Mouse (Mus musculus): ENCODE results near the gene Smim23. TPM values are rescaled to one million over a fixed set of nuclear protein-coding genes. Genes with fewer than 3 reads are reported as not detected.

Smim23 gene
- total RNA-seq, 4 experiments from 2014 or later = not detected

DNA sequence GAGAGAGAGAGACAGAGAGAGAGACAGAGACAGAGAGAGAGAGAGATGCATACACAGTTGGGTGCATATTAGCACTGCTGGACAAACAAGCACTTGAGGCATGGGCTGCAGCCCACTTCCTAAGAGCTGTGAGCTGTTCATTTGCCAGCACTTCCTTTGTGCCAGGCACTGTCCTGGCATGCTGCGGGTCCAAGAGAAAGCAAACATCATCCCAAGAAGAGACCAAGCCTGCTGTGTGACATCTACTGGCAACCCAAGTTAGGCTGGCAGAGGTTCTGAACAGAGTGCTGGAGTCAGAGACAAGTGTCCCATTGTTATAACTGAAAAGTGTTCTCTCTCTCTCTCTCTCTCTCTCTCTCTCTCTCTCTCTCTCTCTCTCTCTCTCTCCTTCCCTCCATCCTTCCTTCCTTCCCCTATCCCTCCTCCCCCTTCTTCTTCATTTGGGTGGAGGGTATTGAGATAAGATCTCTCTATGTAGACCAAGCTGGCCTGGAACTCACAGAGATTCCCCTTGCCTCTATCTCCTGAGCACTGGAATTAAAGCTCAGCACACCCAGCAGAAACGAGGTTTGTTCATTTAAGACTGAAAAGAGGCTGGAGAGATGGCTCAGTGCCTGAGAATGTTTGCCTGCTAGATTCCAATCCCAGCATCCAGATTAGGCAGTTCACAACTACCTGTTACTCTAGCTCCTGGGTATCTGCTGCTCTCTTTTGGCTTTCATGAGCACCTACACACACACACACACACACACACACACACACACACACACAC is 42.6 kb downstream of the Smim23 start:
- DNase-seq (ENCODE audit: low spot score) = no peak

DNA sequence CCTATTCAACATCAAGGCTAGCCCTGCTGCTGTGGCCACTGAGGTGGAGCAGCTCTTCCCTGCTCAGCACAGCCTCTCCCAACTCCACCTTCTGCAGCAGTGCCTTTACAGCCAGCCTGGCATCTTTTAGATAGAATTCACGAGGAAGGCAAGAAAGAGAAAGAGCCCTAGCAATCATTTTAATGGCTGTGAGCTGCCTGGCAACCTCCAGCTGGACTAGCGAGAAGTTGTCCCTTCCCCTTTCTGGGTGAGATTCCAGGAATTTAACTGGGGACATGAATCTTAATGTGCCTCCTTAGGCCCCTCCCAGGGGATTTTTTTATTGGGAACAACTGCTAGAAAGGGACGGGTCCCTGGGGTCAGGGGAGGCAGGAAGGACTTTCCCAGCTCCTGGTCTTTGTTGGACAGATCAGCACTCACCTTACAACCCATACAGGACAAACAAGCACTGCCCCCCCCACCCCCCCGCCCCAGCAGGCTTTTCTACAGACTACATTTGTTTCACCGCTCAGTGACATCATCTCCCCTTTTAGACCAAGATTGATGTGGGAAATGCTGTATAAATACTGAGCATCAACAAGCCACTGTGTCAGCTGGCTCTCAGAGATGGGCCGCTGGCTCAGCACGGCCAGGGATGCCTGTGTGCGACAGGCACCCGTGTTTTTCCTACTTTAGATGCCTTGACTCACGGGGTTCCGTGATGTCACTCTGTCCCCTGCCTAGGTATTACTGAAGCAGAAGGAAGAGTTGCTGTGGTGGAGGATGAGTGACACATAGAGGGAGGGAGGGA is 43.5 kb downstream of the Smim23 start:
- DNase-seq (ENCODE audit: low spot score) = no peak

- DNase-seq (ENCODE audit: low spot score) = no peak
Observed at GRCm38 (mm10) chr11:32768642-32769343, 55.6 kb downstream of the Smim23 start.

Other genes starting within 250 kb of the Smim23 start
- gene Fbxw11, start 181.9 kb downstream of the Smim23 start, total RNA-seq (2022) = 10 to 100 TPM; 44.2 to 51.4 (median 46.2) TPM